Mouse (Mus musculus) heart, postnatal 0 days (tissue): ENCODE results near the gene Meaf6.

Experiments
- CTCF ChIP-seq: IDR thresholded peaks from 2 replicates; pipeline ENCODE4 v1.5.1; 2016; ENCODE audit warnings: antibody characterized with exemption, control low read depth, low read depth
- EP300 ChIP-seq: IDR thresholded peaks from 2 replicates; pipeline ENCODE4 v1.6.1; 2016; ENCODE audit warnings: antibody characterized with exemption, low read depth

GRCm38 (mm10) chr4:125124424-125125209 is 39.7 kb downstream of the Meaf6 start:
- TF ChIP-seq CTCF (no peak), EP300 (no peak)
